Mouse (Mus musculus) gastrocnemius, adult 18-20 months (tissue): ENCODE data around the gene Mypop. TPM values are rescaled to one million over a fixed set of nuclear protein-coding genes. Genes with fewer than 3 reads are reported as not detected.

ENCODE experiments used
- DNase-seq: peaks from one replicate; pipeline ENCODE4 v3.0.0; 2021; ENCODE audit warnings: low spot score
- long read RNA-seq, 2 experiments: library from polyadenylated mRNA; stranded (forward); transcript quantifications; one replicate each; pipeline ENCODE4 v2.0.0; 2021
- total RNA-seq, 2 experiments: library from RNA; stranded (reverse); gene quantifications; 2 replicates each; pipeline ENCODE4 v1.2.3; 2021

The Mypop gene
- total RNA-seq: 1 to 10 TPM; 8.7 to 8.9 TPM
- long read RNA-seq, experiment 1, transcript Mypop-201 (3 exons, 2,173 nt): major isoform, 7 of 10 reads
- long read RNA-seq, experiment 1, partial matches to known transcripts: 0 of 10 reads
- long read RNA-seq, experiment 1, other reads (novel, unspliced or antisense): 3 of 10 reads
- long read RNA-seq, experiment 2, transcript Mypop-201 (3 exons, 2,173 nt): major isoform, 5 of 7 reads
- long read RNA-seq, experiment 2, partial matches to known transcripts: 2 of 7 reads
- long read RNA-seq, experiment 2, other reads (novel, unspliced or antisense): 0 of 7 reads

DNA sequence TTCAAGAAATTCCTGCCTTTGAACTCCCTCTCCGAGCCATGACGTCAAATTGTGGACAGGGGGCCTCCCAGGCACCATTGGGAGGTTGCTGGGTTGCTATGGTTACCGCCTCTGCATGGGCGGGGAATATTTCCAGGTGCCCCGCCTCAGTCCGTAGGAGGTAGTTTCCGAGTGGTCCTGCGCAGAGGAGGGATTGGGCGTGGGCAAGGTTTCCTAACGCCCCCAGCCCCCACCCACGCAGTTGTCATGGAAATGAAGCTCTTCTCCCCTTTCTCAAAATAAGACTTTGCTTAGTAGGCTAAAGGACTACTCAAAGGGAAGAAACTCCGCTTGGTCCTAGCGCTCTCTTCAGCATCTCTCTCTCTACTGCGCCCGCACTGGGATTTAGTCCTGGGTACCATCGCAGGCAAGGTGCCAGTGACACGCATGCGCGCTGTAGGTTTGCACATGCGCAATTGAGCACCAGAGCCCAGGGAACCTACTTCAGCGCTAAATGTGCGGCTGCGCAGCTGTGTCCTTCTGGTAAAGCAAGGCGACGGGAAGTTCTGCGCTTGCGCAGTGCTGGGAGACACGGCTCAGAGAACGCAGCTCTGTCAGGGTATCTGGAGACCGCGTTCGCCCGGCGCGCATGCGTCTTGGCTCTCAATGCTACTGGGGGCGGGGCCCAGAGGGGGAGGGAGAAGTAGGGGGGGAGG, at the start of gene Mypop:
Mypop (plus strand) TSS at position 645 of the 695 bp plus-strand sequence.
- peak; percentile 99 for DNase-seq

DNA sequence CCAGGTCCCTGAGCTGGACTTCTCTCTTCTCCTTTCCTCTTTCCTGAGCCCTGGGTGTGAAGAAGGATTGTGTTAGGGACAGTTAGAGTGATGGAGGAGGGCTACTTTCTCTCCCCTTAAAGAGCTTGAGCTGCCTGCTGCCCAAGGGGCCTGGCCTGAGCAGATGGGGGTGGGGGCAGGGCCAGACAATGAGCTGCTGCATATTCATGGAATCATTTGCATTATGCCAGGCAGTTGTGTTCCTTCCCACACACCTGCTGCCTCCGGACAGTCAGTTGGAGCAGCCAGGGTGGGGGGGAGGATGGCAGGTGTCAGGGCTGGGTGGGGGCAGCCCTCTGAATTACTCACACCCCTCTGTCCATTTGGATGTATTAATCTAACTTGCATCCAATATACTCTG, 48.7 kb upstream of the Mypop start:
- no peak for DNase-seq

DNA sequence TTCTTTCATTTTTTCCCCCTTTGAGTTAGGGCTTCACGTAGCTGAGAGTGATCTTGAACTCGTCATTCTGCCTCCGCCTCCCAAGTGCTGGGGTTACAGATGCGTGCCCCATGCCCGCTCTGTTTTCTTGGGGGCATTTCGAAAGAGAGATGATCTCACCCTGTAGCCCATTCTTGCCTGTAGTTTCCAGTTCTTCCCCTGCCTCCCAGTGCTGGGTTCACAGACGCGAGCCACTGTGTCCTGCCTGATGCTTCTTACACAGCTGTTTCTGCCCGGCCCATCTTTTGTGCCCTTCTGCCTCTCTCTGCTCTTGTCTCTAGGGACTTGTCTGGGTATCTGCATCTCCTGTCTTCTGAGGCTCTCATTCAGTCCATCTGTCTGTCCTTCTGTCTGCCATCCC, 48.2 kb upstream of the Mypop start:
- DNase-seq: no peak

DNA sequence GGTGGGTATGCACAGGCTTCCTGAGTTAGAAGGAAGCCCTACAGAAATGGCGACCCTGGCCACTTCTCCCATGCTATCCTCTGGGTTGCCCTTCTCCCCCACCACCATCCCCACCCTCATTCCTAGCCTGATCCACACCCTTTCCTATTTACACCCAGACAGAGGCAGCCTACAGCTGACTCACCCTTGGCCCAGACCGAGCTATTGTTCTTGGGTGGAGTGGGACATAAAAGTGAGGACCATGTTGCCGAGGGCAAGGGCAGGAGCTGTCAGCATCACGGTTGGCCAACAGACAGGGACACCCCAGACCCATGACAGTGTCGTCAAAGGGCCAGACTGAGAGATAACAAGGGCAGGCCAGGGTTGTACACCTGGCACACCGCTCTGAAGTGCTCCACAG, 42.9 kb upstream of the Mypop start:
- peak; percentile 30 for DNase-seq

DNA sequence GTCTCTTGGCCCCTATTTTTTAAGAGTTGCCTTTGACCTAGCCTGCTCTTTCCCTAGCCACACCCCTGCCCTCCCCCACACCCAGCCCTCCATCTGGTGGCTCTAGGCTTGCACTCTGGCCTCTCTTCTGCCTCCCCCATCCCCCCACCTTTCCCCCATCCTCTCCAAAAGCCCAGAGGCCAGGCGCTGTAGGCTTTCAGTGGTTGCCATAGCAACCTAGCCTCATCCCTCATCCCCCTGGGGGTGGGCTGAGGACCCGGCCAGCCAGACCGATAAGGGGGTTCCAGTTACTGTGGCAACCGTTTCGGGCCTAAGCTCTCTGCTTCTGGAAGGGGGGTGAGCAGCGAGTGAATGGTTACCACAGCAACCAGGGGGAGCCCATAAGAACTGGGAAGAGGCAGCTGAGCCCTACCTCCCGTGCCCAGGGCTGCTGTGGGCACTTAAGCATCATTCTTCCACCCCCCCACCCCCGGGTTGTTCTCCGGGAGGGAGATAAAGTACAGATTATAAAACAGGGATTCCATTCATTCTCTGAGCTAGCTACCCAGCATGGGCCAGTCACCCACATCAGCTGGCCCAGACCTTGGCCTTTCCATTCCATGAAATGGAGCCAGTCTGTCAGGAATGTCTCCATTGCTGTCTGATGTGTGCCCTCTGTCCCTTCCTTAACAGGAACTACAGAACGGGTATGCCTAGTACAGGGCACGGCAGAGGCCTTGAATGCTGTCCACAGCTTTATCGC, 41.1 kb upstream of the Mypop start:
- no peak for DNase-seq

DNA sequence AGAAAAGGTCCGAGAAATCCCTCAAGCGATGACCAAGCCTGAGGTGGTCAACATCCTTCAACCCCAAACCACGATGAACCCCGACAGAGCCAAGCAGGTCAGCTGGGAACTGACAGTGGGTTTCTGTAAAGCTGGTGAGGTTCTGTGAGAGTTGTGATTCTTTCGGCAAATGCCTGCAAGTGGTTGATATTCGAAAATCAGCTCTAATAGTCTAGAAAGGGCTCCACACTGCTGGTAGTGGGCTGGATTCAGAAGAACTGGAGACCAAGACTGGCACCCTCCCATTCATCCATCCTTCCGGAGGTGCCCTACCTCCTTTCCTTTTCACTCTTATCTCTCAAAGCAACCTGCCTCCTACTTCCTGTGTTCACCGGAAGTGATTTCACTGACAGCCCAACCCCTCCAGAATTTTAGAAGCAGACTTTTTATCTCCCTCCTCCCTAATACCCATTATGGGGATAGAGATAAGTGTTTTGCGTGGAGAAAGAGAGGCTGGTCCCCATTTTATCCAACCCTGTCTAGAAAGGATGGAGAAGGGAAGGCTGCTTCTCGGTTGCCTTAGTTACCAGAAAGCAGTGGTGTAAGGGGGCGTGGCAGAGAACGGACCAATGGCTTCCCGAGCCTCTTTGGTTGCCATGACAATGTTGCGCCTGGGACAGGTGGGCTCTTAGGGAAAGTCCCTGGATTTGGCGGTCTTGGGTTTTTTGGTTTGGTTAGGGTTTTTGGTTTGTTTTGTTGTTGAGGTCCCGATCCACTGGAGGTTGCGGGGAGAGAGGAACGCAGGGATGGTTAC, 40.3 kb upstream of the Mypop start:
- DNase-seq: no peak

DNA sequence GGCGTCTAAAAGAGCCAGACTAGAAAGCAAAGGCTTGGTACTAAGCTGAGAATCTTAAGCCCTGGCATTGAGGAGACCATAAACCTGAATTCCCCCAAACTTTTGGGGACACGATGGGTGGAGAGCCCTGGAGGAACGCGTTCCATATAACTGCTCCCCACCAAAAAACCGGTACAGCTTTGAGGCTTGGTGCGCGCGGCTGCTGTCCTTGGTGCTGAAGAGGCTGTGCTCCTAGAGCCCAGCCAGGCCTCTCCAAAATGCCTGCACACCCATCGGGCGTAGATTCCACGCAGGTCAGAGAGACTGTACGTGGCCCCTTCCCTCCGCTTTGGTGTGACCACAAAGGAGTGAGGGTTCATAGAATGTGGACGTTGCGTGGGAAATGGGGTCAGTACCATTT, 39.6 kb upstream of the Mypop start:
- no peak for DNase-seq

DNA sequence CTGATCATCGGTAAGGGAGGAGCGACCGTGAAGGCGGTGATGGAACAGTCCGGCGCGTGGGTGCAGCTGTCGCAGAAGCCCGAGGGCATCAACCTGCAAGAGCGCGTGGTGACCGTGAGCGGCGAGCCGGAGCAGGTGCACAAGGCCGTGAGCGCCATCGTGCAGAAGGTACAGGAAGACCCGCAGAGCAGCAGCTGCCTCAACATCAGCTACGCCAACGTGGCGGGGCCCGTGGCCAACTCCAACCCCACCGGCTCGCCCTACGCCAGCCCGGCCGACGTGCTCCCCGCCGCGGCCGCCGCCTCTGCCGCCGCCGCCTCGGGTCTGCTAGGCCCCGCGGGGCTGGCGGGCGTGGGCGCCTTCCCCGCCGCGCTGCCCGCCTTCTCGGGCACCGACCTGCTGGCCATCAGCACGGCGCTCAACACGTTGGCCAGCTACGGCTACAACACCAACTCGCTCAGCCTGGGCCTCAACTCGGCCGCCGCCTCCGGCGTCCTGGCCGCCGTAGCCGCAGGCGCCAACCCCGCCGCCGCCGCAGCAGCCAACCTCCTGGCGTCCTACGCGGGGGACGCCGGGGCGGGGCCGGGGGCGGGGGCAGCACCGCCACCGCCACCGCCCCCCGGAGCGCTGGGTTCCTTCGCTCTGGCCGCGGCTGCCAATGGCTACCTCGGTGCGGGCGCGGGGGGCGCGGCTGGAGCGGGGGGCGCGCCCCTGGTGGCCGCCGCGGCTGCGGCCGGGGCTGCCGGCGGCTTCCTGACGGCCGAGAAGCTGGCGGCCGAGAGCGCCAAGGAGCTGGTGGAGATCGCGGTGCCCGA, 33.3 kb upstream of the Mypop start:
- DNase-seq: peak; percentile 28

DNA sequence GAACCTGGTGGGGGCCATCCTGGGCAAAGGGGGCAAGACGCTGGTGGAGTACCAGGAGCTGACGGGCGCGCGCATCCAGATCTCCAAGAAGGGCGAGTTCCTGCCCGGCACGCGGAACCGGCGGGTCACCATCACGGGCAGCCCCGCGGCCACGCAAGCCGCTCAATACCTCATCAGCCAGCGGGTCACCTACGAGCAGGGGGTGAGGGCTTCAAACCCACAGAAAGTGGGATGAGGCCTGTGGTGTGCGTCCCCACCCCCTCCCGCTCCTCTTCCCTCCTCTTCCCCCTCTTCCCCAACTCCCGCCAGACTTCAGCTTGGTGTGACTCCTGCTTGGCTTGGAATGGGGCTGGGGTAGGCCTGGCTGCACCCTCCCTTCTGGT, 32.7 kb upstream of the Mypop start:
- no peak for DNase-seq

DNA sequence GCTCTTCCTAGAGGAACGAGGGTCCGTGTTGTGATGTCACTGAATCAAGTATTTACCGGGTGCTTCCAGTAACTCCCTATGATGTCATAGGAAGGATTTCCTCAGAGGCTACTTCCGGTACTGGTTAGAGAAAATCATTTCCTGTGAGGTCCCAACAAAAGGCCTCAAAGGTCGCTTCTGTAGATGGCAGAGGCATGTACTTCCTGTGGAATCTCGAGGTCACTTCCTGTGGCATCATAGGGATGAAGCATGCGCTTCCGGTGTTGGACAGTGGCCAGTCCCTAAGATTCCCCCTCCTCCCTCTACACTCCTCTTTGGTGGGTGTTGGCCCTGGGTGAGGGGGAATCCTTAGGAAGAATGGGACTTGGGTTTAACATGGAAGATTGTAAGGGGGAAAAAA, 31.6 kb upstream of the Mypop start:
- no peak for DNase-seq

DNA sequence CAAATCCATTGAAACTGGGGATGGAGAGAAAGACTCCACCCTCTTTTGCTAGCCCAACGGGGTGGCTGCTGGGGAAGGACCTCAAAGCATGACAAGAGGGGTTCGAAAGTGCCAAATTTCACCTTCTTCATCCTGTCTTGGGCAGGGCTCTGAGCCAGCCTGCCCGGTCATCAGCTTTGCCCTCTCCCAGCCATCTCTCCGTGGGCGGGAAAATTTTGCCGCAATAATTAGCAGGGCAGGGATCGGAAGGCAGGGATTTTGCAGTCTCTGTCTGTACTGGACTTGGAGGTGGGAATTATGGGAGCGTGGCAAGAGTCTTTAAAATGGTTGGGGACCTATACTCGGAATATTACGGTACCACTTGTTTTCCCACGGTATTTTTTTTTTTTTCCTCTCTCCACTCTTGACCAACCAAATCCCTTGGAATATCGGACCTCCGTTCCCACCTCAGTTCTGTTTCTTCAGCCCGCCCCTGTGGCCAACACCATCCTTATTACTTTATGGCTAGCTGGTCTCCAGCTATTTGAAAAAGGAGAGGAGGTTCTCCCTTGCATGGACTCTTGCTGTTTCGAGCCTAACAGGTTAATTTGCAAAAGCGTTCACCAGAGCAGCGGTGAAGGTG, 28.8 kb upstream of the Mypop start:
- DNase-seq: no peak

DNA sequence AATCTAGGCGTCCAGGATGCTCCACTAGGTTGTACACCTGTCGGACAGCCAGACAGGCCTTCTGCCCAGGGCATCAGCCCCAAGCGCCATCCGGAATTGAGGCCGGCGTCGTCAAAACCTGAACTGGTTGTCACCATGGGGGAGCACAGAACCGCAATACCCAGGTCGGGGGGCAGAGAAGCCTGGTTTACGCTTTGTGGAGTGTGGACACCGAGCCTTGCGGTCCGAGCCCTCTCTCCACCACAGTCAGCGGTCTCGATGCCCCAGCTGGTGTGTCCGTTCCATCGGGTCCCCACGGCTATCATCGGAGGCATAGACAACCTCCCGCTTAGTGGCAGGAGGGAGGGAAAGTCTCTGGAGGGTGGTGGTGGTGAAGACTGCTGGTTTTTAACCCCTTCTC, 28.2 kb upstream of the Mypop start:
- no peak for DNase-seq

DNA sequence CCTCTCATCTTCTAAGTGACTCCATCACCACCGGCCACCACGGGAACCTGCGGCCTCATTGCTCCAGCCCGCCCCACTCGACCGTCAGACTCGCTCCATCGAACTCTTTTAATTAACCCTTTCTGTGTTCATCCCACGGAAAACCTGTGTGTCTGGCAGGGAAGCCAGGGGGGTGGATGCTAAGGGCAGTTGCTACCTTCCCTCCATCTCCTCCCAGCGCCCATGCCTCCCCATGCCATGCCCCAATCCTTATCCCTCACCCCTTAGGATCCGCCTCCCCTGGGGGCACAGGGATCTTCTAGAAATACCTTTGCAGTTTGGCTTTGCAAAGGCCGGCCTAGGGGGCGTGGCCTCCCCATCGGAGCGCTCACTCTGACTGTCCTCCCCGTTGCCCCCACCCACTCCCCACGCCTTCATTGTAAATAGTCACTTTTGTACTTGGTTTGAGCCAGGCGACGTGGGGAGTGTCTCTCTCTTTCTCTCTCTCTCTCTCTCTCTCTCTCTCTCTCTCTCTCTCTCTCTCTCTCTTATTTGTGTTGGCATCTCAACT, 27.7 kb upstream of the Mypop start:
- DNase-seq: no peak

DNA sequence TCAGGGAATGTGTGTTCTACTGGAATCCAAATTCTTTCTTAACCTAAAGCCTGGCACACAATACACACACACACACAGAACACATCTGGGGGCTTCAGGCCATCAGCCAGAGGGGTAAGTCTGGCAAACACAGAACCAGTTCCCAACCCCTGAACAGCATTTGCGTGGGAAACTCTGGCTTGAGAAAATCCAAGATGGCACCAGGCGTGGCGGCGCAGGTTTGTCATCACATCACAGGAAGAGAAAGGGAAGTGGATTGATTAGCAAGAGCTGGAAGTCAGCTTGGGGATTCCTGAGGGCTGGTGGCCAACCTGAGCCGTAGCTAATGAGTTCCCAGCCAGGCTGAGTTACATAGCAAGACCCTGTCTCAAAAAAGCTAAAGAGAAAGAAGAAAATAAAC, 25.7 kb upstream of the Mypop start:
- DNase-seq: no peak

DNA sequence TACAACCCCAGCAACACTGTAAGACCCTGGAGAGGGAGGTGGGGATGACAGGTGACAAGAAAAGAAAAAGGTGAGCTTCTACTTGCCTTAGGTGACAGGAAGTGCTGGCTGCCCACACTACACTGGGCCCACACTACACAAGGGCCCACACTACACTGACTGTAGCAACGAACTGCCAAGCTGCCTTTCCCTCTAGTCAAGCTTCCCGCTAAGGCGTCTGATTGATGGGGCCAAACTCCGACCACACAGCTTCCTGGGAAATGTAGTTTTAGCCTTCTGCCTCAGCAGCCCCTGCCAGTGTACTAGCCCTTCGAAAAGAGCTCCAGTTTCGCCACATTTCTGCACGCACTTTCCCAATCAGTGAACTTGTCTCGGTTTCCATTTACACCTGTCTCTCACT, 23.4 kb upstream of the Mypop start:
- no peak for DNase-seq

DNA sequence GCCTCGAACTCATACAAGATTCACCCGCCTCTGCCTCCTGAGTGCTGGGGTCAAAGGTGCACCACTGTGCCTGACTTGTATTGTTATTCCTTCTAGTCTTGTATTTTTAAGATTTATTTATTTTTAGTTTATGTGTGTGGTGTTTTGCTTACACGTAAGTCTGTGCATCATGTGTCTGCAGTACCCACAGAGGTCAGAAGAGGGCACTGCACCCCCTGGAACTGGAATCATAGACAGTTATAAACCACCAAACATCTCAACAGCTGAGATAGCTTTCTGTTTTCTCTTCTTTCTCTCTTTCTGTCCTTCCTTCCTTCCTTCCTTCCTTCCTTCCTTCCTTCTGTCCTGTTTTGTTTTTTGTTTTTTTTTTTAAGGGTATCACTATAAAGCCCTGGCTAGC, 20.1 kb upstream of the Mypop start:
- DNase-seq: no peak

DNA sequence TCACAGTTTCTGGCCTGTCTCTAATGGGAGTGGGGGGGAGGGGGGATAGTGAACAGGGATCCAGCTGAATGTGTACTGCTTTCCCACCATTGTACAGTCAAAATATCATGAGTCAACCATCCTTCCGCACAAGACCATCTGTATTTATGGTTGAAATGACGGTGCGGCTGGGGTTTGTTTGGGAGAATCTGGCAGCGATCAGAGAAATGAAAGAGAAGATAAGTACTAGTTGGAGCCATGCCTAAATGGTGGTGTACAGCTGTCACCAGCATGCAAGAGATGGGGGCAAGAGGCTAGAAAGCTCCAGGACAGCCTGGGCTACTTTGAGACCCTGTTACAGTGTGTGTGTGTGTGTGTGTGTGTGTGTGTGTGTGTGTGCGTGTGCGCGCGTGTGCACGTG, 12.7 kb upstream of the Mypop start:
- DNase-seq: no peak

DNA sequence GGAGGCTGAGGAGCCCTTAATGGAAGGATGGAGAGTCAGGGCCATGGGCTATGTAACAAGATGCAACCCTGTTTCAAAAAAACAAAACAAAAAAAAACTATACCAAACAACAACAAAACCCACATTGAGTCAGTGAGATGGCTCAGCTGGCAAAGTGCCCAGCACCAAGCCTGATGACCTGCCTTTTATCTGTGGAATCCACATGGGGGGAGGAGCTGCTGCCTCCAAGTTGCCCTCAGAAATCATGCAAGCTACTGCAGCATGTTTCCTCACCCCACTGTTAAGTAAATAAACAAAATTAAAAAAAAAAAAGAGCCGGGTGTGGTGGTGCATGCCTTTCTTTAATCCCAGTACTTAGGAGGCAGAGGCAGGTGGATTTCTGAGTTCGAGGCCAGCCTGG, 4.5 kb upstream of the Mypop start:
- DNase-seq: no peak

DNA sequence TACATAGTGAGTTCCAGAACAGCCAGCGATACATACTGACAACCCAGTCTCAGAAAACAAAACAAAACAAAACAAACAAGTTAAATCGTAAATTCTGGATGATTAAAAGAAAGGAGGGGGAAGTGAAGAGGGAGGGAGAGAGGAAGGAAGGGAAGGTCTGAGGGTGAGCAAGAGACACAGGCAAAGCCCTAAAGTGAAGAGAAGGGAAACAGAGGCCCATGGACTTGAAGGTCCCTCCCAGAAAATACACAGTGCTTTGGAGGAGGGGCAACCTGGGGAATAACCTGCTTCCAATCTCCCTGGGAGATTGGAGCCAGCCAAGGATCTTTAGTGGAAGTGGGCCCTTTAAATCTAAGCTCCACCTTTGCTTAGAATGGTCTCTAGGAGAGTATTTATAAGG, 3.9 kb upstream of the Mypop start, which contains the start of gene Nanos2:
Nanos2 (plus strand) TSS at position 301 of the 400 bp plus-strand sequence.
- DNase-seq: no peak

DNA sequence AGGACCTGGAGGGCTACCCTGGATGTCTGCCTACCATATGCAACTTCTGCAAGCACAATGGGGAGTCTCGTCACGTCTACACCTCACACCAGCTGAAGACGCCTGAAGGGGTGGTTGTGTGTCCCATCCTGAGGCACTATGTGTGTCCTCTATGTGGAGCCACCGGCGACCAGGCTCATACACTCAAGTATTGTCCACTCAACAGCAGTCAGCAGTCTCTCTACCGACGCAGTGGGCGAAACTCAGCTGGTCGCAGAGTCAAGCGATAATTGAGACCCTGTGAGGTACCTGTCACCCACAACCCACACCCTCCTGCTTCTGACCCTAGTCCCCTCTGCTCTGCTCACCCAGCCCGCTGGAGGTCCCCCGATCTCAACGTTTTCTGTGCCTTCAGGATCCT, 3.3 kb upstream of the Mypop start:
- no peak for DNase-seq
